Mouse (Mus musculus) thymus, postnatal 4 days (tissue): ENCODE measurements at regions not wholly inside any gene's neighbourhood (a gene's known extent, or its start where the extent isn't known, plus 50 kb on each side); places are given as distances from the start of the nearest gene placed in this dataset.

Experiments used
- DNase-seq: peaks from one replicate; pipeline ENCODE4 v3.0.0; 2021

DNA sequence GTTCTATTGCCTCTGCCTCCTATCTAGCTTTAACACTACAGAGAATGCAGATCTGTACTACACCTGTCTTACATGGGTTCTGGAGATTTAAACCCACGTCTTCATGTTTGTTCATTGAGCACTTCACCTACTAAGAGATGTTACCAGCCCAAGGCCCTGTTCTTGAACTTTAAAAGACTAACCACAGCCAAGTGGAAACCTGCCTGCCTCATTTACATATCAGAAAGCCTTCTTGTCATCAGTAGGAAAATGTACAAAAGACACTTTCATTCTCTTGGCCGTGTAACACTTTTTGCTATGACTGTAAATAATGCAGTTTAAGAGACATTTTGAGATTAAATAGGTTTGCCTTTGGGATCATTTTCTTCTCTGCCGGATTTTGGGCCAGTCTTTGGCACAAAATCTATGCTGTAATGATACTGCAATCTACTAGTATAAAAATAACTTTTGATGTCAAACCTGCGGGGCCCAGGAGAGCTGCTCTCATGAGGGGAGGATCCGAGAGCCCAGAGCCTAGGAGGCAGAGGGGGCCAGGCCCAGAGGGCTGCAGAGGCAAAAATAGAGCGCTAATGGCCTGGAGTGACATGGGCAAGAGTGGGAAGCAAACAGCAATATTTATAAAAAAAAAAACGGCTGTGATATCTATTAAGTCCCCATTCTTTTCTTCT lies 318.4 kb upstream of the Myo3a start:
- no peak for DNase-seq

DNA sequence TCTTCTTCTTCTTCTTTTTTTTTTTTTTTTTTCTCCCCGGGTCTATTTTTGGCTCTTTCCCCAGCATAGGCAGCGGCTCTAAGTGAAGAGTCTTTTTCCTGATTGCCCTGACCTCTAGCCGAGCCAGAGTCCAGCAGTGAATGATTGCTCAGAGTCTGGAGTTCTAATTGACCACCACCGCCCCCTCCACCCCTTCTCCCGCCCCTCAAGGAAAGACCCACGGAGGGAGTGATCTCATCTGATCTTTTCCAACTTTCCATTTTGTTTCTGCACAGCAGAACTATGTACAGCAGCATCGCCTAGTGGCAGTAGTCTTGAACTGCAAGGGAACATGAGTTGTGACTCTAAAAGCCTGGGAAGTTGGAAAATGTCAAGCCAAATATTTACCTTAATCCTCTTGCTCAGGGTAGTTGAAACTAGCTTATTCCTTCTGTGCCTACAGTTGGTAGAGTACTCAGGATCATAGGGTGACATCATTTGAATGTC lies 317.8 kb upstream of the Myo3a start:
- DNase-seq = peak; percentile 66

DNA sequence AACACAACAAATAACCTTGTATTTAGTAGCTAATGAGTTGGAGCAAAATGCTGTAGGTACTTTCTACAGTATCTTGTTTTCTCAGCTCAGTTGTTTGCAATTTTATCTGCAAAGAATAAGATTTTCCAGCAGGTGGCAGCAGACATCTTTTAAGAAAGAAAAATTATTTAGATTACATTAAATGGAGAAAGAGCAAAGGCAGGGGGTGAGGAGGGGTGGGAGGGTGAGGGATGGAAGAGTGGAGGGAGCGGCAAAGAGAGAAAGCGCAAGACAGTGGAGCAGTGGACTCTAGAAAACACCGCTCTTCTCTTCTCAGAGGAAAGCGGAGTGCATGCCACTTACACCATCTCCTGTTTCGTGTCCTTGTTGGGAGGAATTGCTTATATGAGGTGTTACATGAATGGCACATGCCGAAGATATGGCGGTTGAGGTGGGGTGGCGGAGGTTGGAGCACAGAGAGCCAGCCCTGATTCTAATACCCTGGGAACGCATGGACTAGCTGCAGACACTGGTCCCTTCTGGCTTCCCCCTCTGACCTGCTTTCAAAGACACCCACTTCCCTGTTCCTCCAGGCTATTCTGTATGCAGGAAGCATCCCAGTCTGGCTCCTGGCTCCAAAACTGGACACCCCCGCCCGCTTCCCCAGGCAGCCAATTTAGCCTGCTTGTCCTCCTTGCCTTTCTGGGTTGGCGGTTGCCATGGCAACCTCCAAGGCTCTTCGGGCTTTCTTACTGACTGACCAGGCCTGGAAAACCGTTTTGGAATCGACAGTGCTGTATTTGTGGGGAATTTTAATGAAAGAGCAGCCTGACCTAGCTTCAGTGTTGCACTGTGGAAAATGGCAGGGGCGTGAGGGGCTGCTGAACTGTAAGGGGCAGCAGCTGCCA lies 309.3 kb upstream of the Myo3a start:
- no peak for DNase-seq

DNA sequence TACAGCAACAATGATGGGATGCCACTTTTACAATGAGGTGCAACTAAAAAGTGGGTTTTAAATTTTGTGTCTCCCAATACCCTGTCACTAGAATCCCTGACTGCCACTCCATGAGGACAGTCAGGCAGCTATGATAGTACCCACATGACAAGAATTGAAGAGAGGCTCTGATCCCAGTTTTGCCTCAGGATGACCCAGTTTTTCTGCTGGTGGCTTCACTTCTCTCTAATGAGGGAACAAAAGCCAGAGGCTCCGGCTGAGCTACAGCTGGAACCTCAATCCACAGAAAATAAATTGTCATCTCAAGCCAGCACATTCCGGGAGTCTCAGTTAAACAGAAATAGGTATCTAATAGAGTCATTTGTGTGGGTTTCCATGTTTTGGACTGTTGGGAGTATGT lies 308.2 kb upstream of the Myo3a start:
- no peak for DNase-seq

DNA sequence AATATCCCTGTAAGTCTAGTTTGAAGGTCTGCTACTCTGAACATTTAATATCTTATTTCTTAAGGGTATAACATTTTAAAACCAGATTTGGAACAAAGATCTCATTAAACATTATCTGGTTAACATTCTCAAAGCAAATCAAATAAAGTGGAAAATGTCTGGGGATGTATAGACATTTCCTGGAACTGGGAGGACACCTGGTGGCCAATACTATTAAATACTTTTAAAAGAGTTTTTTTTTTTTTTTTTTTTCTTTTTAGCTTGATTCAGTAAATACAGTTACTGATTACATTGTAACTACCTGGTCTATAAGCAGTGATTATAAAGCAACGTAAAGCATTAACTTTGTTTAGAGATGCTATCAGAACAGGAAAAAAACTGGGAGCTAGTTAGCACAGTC lies 299.6 kb upstream of the Myo3a start:
- no peak for DNase-seq

DNA sequence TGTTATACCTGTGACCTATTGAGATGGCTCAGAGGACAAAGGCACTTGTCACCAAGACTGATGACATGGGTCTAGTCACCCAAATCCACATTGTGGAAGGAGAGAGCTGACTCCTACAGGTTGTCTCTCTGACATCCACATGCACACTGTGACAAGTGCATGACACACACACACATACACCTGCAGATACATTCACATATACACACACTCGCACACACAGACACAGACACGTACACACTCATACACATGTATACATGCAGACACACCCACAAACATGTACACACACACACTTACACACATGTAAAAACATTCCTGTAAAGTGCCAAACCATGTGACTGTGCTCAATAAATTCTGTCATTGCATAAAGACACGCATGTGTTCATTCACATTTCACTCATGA lies 287.3 kb upstream of the Myo3a start:
- DNase-seq = no peak

DNA sequence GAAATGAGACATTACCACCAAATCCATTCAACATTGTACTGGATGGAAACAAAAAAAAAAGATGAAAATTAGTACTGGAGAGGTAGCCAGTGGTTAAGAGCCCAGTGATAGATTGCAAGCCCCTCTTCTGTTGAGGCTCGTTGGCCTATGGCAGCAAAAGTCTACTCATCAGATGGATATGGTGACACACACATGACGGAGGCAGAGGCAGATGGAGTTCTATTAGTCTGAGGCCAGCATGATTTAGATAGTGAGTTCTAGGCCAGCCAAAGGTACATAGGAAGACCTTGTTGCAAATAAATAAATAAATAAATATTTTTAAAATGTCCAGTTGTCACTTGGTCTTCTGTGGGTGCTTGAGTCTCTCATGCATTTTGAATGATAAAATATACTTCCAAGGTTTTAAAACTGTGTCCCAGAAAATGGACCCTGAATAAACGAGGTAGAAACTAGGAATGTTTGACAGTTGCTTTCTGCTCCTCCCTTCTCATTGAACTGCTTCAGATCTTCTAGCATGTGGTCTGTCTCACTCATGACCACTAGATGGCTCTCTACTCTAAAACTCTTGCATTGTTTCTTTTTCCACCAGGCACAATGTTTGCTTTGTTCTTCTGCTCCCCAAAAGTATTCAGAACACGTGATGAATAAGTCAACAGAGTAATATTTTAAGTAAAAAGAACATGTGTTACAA lies 286.4 kb upstream of the Myo3a start:
- DNase-seq = no peak

DNA sequence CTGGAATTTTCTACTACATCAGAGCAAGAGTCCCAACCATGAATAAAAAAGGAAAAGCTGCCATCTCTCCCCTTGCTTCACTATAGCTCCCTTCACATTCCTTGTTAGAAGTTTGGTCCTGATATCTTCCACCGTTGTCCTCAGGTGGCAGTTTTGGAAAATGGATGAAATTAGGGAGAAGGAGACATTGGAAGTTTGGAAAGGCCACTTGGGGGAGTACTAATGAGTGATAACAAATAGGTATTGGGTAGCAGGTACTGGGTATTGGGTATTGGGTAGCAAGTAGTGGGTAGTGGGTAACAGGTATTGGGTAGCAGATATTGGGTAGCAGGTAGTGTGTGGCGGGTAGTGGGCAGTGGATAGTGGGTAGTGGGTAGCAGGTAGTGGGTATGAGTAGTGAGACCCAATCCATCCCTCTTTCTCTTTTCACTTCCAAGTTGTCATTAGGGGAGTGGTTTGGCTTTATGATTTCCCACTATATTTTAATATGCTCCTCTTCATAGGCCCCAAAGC lies 285.8 kb upstream of the Myo3a start:
- no peak for DNase-seq

DNA sequence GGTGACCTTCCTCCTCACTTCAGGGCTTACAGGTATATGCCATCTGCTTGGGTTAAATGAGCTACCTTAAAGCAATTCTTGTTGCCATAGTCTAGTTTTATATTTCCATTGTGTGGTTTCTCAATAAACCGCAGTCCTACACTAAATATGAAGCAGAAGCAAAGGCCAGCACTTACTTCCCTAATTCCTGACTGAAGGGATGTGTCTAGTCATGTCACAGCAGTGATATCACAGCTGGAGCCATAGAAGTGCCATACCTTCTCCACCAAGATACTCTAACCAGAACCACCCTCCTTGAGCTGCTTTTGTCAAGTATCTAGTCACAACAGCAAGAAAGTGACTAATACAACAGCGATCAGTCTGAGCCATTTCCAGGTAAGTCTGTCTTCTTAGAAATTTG lies 283.6 kb upstream of the Myo3a start:
- no peak for DNase-seq

DNA sequence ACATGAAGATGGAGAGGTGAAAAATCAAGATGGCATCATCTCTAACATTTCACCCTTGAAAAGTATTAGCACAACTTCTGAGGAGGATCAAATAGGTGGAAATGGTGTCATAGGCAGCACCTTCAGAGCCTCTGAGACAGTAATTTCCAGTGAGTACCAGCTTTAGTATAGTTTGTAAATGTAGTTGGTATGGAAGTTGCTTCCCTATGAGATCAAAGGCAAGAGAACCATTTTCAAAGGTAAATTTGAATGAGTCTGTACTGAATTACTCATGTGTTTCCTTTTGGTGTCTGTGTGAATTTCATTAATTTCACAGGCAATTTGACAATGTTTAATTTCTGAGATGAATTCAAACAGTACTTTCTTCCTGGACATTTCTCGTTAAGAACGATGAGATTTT lies 280.8 kb upstream of the Myo3a start:
- no peak for DNase-seq

DNA sequence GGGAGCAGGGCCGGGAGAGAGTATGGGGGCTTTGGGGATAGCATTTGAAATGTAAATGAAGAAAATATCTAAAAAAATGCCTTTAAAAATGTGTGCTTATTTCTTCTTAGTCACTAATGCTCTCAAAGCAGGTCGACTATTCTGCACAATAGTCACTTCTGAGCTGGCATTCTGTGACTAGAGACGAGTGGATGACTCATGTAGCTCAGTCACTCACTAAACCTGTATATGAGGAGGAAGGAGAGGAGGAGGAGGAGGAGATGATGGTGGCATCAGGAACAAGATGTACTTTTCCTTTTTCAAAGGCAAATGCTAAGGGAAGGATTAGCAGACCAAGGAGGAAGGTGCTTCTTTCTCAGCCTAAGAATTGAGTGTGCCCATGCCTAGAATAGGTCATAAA lies 276.0 kb upstream of the Myo3a start:
- no peak for DNase-seq

DNA sequence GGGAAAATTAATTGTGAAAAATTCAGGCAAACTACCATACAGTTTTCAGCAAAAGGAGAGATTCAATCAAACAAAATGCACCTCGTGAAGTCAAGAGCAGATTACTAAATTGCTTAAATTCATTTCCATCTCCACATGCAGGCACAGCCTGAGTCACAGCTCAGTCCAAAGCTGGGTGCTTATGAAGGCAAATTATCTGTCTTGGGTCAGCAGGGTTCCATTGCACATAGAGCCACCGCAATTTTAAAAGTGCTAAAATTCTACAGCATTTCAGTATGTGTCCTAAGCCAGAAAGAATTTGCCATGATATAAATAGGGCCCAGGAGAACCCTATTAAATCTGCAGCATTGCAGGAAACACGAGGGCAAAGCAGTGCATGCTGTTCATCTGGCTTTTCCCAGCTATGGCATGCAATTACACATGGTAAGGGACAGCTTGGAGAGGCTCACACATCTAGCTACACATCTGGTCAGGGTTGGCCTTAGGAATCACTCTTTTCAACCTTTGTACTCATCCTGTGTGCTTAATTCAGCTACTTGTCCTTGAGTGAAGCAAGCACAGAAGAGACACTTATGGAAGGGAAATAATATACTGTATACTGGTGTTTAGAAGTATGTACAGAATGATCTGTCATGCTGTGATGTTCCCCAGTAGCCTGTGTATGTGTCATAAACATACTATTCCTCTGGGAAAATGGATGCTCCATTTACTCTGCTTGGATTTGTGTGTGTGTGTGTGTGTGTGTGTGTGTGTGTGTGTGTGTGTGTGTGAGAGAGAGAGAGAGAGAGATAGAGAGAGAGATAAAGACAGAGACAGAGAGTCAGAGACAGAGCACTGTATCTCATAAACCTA lies 271.0 kb upstream of the Myo3a start:
- no peak for DNase-seq

DNA sequence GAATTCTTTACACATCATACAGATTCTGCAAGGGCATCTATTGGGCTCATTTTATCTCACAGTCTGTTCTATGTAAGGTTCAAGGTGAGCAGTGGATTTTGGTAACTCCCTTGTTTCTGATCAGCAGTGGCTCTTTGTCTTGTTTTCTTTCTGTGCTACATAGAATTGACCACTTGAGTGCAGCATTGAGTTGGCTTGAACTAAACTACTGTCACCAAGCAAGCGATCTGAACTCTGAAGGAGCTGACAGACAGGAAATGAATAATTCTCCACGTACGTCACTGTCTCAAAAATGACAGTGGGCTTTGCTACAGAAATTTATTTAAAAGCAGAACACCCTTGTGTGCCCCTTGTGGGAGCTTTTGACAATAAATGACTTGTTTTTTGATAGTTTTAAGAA lies 268.9 kb upstream of the Myo3a start:
- no peak for DNase-seq

DNA sequence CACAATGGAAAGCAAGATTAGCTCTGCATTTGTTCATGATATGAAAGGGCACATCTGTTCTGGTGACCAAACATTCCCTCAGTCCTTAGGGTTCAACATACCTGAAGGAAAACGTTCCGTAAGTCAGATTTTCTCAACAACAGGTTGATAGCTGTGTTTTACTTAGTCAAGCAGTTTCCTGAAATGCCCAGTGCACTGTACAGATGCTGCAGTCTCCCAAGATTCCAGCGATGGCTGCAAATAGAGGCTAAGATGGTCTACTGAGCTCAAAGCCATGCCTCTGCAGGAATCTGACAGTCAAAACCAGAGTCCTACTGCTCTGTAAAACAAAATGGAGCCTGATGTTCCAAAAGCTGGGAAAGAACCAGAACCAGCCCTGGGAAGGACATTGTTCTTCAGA lies 268.5 kb upstream of the Myo3a start:
- DNase-seq = no peak

DNA sequence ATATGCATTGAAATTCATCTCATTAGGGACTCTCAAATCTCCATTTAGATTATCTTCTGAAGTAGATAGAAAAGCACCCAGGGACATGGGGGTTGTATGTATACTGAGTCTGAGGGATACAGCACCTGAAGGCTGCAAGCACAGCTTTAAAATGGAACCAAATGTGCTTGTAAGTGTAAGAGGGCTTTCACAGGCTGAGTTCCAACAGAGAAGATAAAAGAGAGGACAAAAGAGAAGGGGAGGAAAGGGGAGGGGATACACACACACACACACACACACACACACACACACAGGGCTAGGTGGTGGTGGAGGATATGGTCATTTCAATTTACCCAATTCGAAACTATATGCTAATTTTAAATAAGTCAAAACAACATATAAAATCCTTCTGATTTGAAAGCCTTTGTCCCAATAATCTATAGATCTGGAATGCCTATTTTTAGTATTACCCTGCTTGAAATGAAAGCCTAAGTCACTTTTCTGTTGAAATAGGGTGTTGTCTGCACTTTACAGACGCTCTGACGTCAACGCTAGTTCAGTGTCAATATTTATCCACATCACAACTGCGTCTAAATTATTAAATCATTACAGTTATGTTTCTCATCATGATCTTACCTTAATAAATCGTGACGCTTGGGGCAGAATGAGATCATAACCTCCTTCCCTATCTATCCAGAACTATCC lies 263.8 kb upstream of the Myo3a start:
- no peak for DNase-seq

DNA sequence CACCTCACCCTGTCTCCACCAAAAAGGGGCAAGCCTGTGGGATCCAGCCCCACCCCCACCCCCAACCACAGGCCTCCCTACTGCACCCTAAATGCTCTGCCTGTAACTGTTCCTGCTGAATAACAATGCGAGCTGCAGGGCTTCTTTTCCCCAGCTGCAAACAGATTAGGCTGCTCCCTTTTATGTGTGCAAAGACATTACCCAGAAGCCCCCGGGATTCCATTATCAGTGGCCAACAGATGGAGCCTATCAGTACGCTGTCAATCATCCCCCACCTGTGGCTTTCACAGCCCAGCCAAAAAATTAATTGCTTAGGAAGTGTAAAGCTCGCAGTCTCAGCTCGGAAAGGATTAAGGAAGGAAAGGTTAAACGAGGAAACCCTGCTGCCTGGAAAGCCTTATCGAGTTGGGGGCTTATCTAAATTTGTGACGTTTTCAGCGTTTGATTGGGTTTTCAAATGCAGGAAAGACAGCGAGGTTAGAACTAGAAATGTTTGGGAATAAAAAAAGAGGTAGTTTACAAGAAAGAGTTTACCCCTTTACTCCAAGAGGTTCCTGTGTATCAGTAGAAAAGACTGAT lies 263.2 kb upstream of the Myo3a start:
- no peak for DNase-seq

DNA sequence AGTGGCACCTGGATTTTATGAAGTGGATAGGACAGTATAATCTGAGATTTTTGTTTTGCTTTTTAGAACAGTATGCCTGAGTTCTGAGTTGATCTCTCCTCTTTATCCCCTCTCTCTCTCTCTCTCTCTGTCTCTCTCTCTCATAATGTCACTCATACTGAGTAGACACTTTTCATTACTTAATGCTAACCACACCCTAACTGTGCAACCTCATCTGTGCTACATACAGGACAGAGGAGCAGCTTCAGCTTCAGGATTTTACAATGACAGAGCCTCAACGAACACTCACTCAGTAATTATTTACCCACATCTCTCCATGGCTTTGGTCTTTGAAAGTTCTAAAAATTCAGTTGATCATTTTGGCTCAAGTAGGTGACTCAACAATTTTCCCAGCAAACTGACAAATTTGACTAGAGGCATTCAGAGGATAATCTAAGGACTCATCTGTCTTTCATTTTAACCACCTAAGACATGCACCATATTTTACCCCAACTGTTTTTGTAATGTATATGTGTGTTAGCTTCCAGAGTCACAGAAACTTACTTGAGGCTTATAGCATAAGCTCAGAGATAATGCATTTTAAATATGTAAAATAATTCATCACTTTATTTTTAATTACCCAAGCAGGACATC lies 256.4 kb upstream of the Myo3a start:
- no peak for DNase-seq

DNA sequence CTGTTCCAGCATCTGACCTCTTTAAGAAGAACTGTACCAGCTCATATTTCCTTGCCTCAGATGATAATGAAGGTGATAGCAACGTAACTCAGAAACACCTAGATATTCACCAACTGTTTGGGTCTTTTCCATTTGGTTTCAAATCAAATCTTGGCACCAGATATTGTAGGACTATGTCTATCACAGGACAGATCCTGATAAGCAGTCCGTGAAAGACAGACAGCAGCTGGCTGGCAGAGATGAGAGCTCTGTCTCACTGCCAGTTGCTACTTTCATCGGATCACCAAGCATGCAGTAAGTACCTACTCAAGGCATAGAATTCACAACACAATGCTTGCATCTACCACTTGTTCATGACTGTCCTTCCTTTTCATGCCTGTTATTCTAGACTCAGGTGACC lies 252.7 kb upstream of the Myo3a start:
- no peak for DNase-seq

DNA sequence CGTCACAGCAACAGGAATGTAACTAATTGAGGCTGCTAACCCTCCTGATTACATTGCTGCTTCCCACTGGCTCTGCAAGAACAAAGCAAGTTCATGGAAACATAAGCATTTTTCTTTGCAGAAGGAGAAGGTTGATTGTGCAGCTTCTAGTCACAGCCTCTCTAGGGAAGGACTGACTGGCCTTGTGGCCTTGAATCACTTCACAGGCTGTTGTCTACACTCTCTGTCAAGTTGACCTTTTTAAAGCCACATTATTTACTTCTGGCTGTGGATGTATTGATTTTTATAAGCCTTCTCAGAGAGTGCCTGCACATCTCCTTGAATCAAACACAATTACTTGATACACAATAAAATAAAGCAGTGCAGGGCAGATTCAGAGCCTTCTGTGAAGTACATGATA lies 251.8 kb upstream of the Myo3a start:
- no peak for DNase-seq

DNA sequence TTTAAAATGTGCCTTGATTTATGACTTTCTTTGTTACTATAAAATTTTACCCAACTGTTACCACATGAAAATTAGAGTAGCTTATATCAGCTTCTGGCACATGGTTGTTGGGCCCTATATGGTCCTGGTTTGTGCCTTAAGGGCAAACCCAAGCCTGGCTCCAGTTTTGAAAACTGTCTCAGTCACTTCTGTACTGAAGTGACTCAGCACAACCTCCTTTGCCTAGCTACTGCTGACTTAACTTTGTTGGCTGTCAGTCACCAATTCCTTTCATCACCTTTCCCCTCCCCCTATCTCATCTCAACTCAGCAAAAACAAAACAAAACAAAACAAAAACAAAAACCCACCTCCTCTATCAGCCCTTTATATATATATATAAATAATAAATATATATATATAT lies 251.0 kb upstream of the Myo3a start:
- DNase-seq = no peak

DNA sequence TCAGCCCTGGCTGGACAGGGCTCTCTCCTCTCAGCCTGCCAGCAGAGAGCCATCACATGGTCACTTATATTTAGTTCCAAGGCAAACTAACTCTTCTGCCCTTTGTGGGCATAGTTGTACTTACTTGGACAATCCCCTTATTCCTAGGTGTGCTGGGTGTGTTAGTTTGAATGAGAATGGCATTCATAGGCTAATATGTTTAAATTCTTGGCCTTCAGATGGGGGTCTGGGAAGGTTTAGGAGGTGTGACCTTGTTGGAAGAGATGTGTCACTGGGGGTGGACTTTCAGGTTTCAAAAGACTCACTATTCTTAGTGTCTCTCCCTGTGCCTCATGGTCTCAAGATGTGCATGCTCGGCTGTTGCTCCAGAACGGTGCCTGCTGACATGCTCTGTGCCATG lies 250.5 kb upstream of the Myo3a start:
- no peak for DNase-seq
